Mouse (Mus musculus) neural tube, embryonic 13.5 days (tissue): Measurements from ENCODE around the gene Hoxd10. TPM values are rescaled to one million over a fixed set of nuclear protein-coding genes. Genes with fewer than 3 reads are reported as not detected.
A peak's percentile ranks its signal among the peaks of the same experiment; 100 is the strongest.

Experiments
- ATAC-seq: fragments of 200-750 bp; cut with Nextera tagmentation; 2 replicates; pipeline ENCODE4 v1.8.0; 2017; ENCODE audit warnings: low read depth, mild to moderate bottlenecking, moderate TSS enrichment, moderate library complexity
- H3K27ac ChIP-seq: fragments of 300-500 bp; sonication (generic); replicated peaks from 2 replicates; pipeline ENCODE4 v1.5.1; 2015; ENCODE audit warnings: moderate library complexity, mild to moderate bottlenecking, inconsistent platforms
- H3K27me3 ChIP-seq: fragments of 300-500 bp; sonication (generic); 2 replicates; pipeline ENCODE4 v1.6.1; 2015; ENCODE audit warnings: mild to moderate bottlenecking, inconsistent platforms
- H3K36me3 ChIP-seq: fragments of 300-500 bp; sonication (generic); 2 replicates; pipeline ENCODE4 v1.6.1; 2015; ENCODE audit warnings: mild to moderate bottlenecking, inconsistent platforms
- H3K4me1 ChIP-seq: fragments of 300-500 bp; sonication (generic); replicated peaks from 2 replicates; pipeline ENCODE4 v1.6.1; 2015; ENCODE audit warnings: inconsistent platforms
- H3K4me2 ChIP-seq: fragments of 300-500 bp; sonication (generic); 2 replicates; pipeline ENCODE4 v1.6.1; 2015; ENCODE audit warnings: inconsistent platforms, mild to moderate bottlenecking, moderate library complexity
- H3K4me3 ChIP-seq: fragments of 300-500 bp; sonication (generic); 2 replicates; pipeline ENCODE4 v1.5.1; 2015; ENCODE audit warnings: mild to moderate bottlenecking, inconsistent platforms
- H3K9ac ChIP-seq: fragments of 300-500 bp; sonication (generic); 2 replicates; pipeline ENCODE4 v1.6.1; 2015; ENCODE audit warnings: moderate library complexity, mild to moderate bottlenecking, inconsistent platforms
- H3K9me3 ChIP-seq: fragments of 300-500 bp; sonication (generic); 2 replicates; pipeline ENCODE4 v1.6.1; 2016; ENCODE audit warnings: inconsistent platforms
- WGBS: fragments of 180-500 bp; shearing (Covaris S2); methylation state at CpG from one replicate; pipeline ENCODE4 v1.1.7; 2015; 5-methylcytosine and 5-hydroxymethylcytosine counted together
- polyA plus RNA-seq: library from polyadenylated mRNA; unstranded; fragments of >200 nt; fragmentation: Nextera tagmentation; extraction: Ambion mirVana; gene quantifications from 2 replicates; pipeline ENCODE4 v1.2.1, GENCODE M21; 2015

Gene Hoxd10
- polyA plus RNA-seq, 1 experiment from 2014 or later, result 132 TPM

- ATAC-seq, result no peak
- Histone ChIP-seq H3K4me1 (peaks cover 54% of the 10 kb centered on the region), H3K36me3 (no peaks in the 10 kb centered on the region), H3K9me3 (no peaks in the 10 kb centered on the region), H3K27me3 (peaks cover 82% of the 10 kb centered on the region), H3K9ac (peak overlapping the region; percentile 96), H3K4me3 (peak overlapping the region; percentile 61), H3K27ac (peak overlapping the region; percentile 95), H3K4me2 (peak overlapping the region; percentile 67)
- 0% methylated on average over 1 of the region's 1 CpGs for WGBS
These were observed 3.7 kb downstream of the Hoxd10 start for GRCm38 (mm10) chr2:74695383-74695782.

DNA sequence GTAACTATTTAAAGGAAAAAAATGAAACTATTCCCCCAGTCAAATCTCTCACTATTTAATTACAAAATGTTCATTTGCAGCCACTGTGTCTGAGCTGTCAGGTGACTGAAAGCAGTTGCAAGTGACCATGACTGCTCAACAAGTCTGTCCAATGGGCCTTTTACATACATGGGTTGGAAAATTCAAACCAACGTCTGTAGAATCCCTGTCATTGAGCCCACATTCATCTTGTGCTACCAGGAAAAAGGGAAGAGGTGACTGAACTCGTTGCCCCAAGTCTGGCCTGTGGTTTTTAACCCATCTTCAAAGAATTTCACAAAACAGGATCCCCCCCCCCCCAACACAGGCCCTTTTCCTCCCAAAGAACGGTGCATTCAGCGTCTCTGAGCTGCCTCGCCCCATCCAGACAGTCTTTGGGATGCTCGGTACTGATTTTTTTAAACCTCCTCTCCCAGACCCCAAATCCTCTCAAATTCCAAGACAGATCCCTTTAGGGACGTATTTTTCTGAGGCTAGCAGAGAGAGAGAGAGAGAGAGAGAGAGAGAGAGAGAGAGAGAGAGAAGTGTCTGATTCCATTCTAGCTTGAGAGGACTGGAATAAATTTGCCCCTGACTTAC, 4.2 kb downstream of the Hoxd10 start:
- 5% methylated on average over 7 of the region's 7 CpGs for WGBS
- Histone ChIP-seq H3K9me3 (no peaks in the 10 kb centered on the region), H3K36me3 (no peaks in the 10 kb centered on the region), H3K4me2 (peak overlapping the region; percentile 67), H3K4me3 (peak overlapping the region; percentile 61), H3K27ac (peak overlapping the region; percentile 95), H3K9ac (peak overlapping the region; percentile 96), H3K4me1 (peaks cover 60% of the 10 kb centered on the region), H3K27me3 (peaks cover 83% of the 10 kb centered on the region)
- no peak for ATAC-seq

GRCm38 (mm10) chr2:74696442-74697335, 5.0 kb downstream of the Hoxd10 start:
- WGBS, result 2% methylated on average over 34 of the region's 34 CpGs
- Histone ChIP-seq H3K36me3 (no peaks in the 10 kb centered on the region), H3K27me3 (peaks cover 83% of the 10 kb centered on the region), H3K4me3 (peak overlapping the region; percentile 61), H3K27ac (peak overlapping the region; percentile 95), H3K4me2 (peak overlapping the region; percentile 67), H3K9ac (peak overlapping the region; percentile 96), H3K4me1 (peaks cover 59% of the 10 kb centered on the region), H3K9me3 (no peaks in the 10 kb centered on the region)
- ATAC-seq, result no peak

GRCm38 (mm10) chr2:74697567-74698121, 5.9 kb downstream of the Hoxd10 start, which contains the start of gene Hoxd9:
Gene Hoxd9, plus strand, starts transcription at chr2:74697727.
- peak within 1 kb of the TSS; percentile 96 for H3K9ac ChIP-seq
- H3K4me1 ChIP-seq, result peaks cover 53% of the 10 kb centered on the region
- H3K27ac ChIP-seq, result peak within 1 kb of the TSS; percentile 95
- H3K4me2 ChIP-seq, result peak within 1 kb of the TSS; percentile 67
- peak; percentile 67 for ATAC-seq
- WGBS, result under 1% methylated on average over 43 of the region's 43 CpGs
- peak within 1 kb of the TSS; percentile 61 for H3K4me3 ChIP-seq
- peaks cover 74% of the 10 kb centered on the region for H3K27me3 ChIP-seq
- no peaks in the 10 kb centered on the region for H3K9me3 ChIP-seq
- H3K36me3 ChIP-seq, result no peaks in the 10 kb centered on the region

DNA sequence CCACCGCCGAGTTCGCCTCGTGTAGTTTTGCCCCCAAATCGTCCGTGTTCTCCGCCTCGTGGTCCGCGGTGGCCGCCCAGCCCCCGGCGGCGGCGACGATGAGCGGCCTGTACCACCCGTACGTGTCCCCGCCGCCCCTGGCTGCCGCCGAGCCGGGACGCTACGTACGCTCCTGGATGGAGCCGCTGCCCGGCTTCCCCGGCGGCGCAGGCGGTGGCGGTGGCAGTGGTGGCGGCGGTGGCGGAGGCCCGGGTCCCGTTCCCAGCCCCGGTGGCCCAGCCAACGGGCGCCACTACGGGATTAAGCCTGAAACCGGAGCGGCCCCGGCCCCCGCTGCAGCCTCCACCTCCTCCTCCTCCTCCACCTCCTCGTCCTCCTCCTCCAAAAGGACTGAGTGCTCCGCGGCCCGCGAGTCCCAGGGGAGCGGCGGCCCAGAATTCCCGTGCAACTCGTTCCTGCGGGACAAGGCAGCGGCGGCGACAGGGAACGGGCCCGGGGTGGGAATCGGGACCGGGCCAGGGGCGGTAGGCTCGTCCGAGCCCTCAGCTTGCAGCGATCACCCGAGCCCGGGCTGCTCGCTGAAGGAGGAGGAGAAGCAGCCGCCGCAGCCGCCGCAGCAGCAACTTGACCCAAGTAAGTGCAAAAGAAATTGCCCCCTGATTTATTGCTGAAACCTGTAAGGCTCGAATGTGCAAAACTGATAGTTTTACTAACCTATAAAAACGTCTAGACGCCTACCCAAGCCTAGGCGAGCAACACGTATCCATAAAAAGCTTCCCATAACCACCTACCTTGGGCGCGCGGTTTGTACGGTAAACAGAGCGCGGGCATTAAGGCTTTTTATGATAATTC, 6.7 kb downstream of the Hoxd10 start:
- peaks cover 66% of the 10 kb centered on the region for H3K27me3 ChIP-seq
- peak; percentile 30 for ATAC-seq
- peak overlapping the region; percentile 96 for H3K9ac ChIP-seq
- peaks cover 49% of the 10 kb centered on the region for H3K4me1 ChIP-seq
- H3K4me3 ChIP-seq, result peak overlapping the region; percentile 61
- H3K36me3 ChIP-seq, result no peaks in the 10 kb centered on the region
- WGBS, result under 1% methylated on average over 81 of the region's 86 CpGs
- peak overlapping the region; percentile 67 for H3K4me2 ChIP-seq
- no peaks in the 10 kb centered on the region for H3K9me3 ChIP-seq
- peak overlapping the region; percentile 95 for H3K27ac ChIP-seq

DNA sequence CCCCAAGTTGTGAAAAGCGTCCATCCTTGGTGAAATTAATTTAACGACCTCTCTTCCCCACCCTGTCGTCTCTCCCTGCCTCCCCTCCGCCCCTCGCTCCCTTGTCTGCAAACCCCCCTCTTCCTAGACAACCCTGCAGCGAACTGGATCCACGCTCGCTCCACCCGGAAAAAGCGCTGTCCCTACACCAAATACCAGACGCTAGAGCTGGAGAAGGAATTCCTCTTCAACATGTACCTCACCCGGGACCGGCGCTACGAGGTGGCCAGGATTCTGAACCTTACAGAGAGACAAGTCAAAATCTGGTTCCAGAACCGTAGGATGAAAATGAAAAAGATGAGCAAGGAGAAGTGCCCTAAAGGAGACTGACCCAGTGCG, 7.3 kb downstream of the Hoxd10 start:
- Histone ChIP-seq H3K4me2 (peak overlapping the region; percentile 67), H3K36me3 (no peaks in the 10 kb centered on the region), H3K27ac (peak overlapping the region; percentile 95), H3K9me3 (no peaks in the 10 kb centered on the region), H3K4me1 (peaks cover 56% of the 10 kb centered on the region), H3K27me3 (peaks cover 60% of the 10 kb centered on the region), H3K9ac (peak overlapping the region; percentile 96), H3K4me3 (peak overlapping the region; percentile 61)
- WGBS, result under 1% methylated on average over 17 of the region's 17 CpGs
- ATAC-seq, result 0 out of 2 replicates have a peak, but pooled peaks have one; percentile 20

DNA sequence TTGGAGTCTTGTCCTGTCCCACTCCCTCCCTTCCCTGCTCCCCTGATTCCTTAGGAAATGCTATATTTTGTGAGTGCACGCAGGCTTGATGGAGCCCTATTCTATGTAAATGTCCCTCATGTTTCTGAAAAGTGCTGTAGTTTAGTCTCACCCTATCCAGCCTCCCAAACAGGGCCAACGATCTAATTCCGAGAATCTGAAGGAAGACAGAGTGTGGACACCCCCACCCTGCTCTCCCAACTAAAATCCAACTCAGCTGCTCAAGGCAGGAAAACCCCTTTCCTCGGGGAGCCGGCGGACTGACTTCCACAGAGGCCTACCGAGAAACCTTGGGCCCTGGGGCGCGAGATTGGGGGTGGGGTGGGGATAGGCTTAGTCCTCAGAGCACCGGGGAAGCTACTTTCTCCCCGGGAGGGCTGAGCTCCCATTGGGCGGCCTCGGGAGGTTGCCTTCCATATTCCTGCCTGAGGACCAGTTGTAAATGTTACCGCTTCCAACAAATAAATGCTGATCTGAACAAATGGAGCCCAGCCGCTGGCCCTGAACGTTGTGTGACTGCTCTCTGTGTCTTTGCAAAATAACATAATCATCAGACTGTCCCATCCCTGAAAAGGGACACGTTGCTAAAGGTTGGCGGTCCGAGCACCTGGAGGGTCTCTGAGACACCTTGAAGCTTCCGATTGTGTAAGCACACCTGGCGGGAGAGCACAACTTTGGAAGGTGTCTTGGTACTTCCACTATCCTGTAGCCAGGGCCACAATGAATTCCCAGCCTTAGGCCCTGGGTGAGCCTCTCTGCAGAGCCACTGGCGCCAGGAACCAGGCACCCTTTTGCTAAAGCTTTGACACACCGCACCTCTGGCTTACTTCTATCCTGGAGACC, 8.2 kb downstream of the Hoxd10 start:
- no peaks in the 10 kb centered on the region for H3K36me3 ChIP-seq
- peak overlapping the region; percentile 95 for H3K27ac ChIP-seq
- H3K4me2 ChIP-seq, result peak overlapping the region; percentile 67
- peak overlapping the region; percentile 96 for H3K9ac ChIP-seq
- peak overlapping the region; percentile 61 for H3K4me3 ChIP-seq
- 6% methylated on average over 23 of the region's 23 CpGs for WGBS
- H3K4me1 ChIP-seq, result peaks cover 61% of the 10 kb centered on the region
- H3K27me3 ChIP-seq, result peaks cover 52% of the 10 kb centered on the region
- no peaks in the 10 kb centered on the region for H3K9me3 ChIP-seq
- no peak for ATAC-seq

GRCm38 (mm10) chr2:74700546-74701112, 8.9 kb downstream of the Hoxd10 start:
- peak overlapping the region; percentile 96 for H3K9ac ChIP-seq
- peak overlapping the region; percentile 61 for H3K4me3 ChIP-seq
- no peaks in the 10 kb centered on the region for H3K36me3 ChIP-seq
- ATAC-seq, result no peak
- peak overlapping the region; percentile 95 for H3K27ac ChIP-seq
- WGBS, result 9% methylated on average over 22 of the region's 22 CpGs
- H3K4me1 ChIP-seq, result peaks cover 61% of the 10 kb centered on the region
- H3K9me3 ChIP-seq, result no peaks in the 10 kb centered on the region
- H3K27me3 ChIP-seq, result peaks cover 44% of the 10 kb centered on the region
- H3K4me2 ChIP-seq, result peak overlapping the region; percentile 67

DNA sequence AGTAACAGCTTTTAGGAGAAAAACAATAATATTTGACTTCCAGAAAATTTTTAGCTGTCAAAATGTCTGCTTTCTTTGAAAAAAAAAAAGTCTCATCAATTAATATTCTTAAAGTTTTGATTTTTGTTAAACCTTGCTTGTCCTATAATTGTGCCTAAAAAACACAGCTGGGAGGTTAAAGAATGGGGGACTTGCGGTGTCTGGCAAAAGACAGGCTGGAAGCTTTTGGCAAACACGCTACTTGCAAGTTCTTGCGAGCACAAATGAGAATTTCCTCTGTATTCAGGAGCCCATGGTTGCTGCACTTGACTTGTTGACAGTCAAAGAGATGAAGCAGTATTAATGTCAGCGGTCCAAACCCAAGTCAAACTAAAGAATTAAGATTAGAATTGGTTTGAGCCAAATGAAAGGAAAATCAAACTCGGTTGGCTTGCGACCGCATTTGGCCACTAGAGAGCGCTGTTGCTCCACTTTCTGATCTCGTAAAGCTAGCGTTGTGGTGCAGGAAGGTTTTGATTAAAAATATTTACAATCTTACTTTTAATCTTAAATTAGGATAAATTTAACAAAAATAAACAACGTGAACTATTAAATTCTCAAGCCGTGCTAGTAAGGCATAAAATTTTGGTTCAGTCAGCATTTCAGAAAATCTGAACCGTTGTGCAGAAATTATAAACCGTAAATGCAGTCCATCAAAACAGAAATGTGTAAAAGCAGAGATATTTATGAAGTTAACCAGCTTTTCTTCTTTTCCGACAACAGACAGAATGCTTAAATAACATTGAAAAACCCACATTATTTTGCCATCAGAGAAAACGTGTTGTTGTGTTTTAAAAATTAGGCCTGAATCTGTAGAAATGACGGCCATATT, 10.5 kb downstream of the Hoxd10 start:
- Histone ChIP-seq H3K27ac (peak overlapping the region; percentile 71), H3K9me3 (no peaks in the 10 kb centered on the region), H3K36me3 (no peaks in the 10 kb centered on the region), H3K4me2 (peak overlapping the region; percentile 69), H3K27me3 (peaks cover 29% of the 10 kb centered on the region), H3K4me1 (peaks cover 57% of the 10 kb centered on the region), H3K4me3 (peak overlapping the region; percentile 20), H3K9ac (peak overlapping the region; percentile 100)
- no peak for ATAC-seq
- WGBS, result 12% methylated on average over 17 of the region's 17 CpGs

GRCm38 (mm10) chr2:74702820-74703219, 11.1 kb downstream of the Hoxd10 start:
- H3K9me3 ChIP-seq, result no peaks in the 10 kb centered on the region
- no peaks in the 10 kb centered on the region for H3K36me3 ChIP-seq
- peak overlapping the region; percentile 69 for H3K4me2 ChIP-seq
- peak overlapping the region; percentile 100 for H3K9ac ChIP-seq
- H3K27me3 ChIP-seq, result peaks cover 23% of the 10 kb centered on the region
- 27% methylated on average over 6 of the region's 6 CpGs for WGBS
- peak overlapping the region; percentile 100; the same call in 1 of the 2 replicates for H3K27ac ChIP-seq
- peak overlapping the region; percentile 10; the same call in 1 of the 2 replicates for H3K4me3 ChIP-seq
- H3K4me1 ChIP-seq, result peaks cover 59% of the 10 kb centered on the region
- ATAC-seq, result no peak
